Mouse (Mus musculus) neural tube, embryonic 15.5 days (tissue): ENCODE results near the gene Psd. TPM values are rescaled to one million over a fixed set of nuclear protein-coding genes. Genes with fewer than 3 reads are reported as not detected.

Experiments used
- ATAC-seq: fragments of 200-750 bp; cut with Nextera tagmentation; 2 replicates; pipeline ENCODE4 v1.8.0; 2017; ENCODE audit warnings: mild to moderate bottlenecking, moderate TSS enrichment, moderate library complexity; ENCODE audit not compliant: low FRiP score
- H3K27ac ChIP-seq: fragments of 300-500 bp; sonication (generic); replicated peaks from 2 replicates; pipeline ENCODE4 v1.5.1; 2015; ENCODE audit warnings: mild to moderate bottlenecking, inconsistent platforms
- H3K27me3 ChIP-seq: fragments of 300-500 bp; sonication (generic); replicated peaks from 2 replicates; pipeline ENCODE4 v1.6.1; 2015; ENCODE audit warnings: inconsistent platforms
- H3K36me3 ChIP-seq: fragments of 300-500 bp; sonication (generic); 2 replicates; pipeline ENCODE4 v1.6.1; 2015; ENCODE audit warnings: inconsistent platforms
- H3K4me1 ChIP-seq: fragments of 300-500 bp; sonication (generic); 2 replicates; pipeline ENCODE4 v1.6.1; 2015; ENCODE audit warnings: inconsistent platforms
- H3K4me2 ChIP-seq: fragments of 300-500 bp; sonication (generic); 2 replicates; pipeline ENCODE4 v1.6.1; 2015; ENCODE audit warnings: inconsistent platforms, mild to moderate bottlenecking, moderate library complexity
- H3K4me3 ChIP-seq: fragments of 300-500 bp; sonication (generic); replicated peaks from 2 replicates; pipeline ENCODE4 v1.5.1; 2015; ENCODE audit warnings: mild to moderate bottlenecking, inconsistent platforms
- H3K9ac ChIP-seq: fragments of 300-500 bp; sonication (generic); replicated peaks from 2 replicates; pipeline ENCODE4 v1.6.1; 2015; ENCODE audit warnings: mild to moderate bottlenecking, inconsistent platforms
- H3K9me3 ChIP-seq: fragments of 300-500 bp; sonication (generic); replicated peaks from 2 replicates; pipeline ENCODE4 v1.6.1; 2016; ENCODE audit warnings: inconsistent platforms
- WGBS: fragments of 180-500 bp; shearing (Covaris S2); methylation state at CpG from one replicate; pipeline ENCODE4 v1.1.7; 2015; ENCODE audit warnings: mixed read lengths; 5-methylcytosine and 5-hydroxymethylcytosine counted together
- polyA plus RNA-seq: library from polyadenylated mRNA; unstranded; fragments of >200 nt; fragmentation: Nextera tagmentation; extraction: Ambion mirVana; gene quantifications from 2 replicates; pipeline ENCODE4 v1.2.1, GENCODE M21; 2015

Gene Psd
- polyA plus RNA-seq, 1 experiment from 2014 or later: 118 TPM

- Histone ChIP-seq H3K4me3 (peak overlapping the region; percentile 64), H3K36me3 (peaks cover 12% of the 10 kb centered on the region), H3K4me1 (peaks cover 75% of the 10 kb centered on the region), H3K9ac (peak overlapping the region; percentile 64), H3K27ac (peak overlapping the region; percentile 98), H3K27me3 (peaks cover 11% of the 10 kb centered on the region; the same call in 1 of the 2 replicates), H3K9me3 (no peaks in the 10 kb centered on the region), H3K4me2 (peak overlapping the region; percentile 99)
- peak; percentile 11; the same call in 1 of the 2 replicates for ATAC-seq
- WGBS: 2% methylated on average over 29 of the region's 29 CpGs
Measured at GRCm38 (mm10) chr19:46326019-46326755, 769 bp downstream of the Psd start.

GRCm38 (mm10) chr19:46324918-46325317 is 2.0 kb downstream of the Psd start:
- peaks cover 20% of the 10 kb centered on the region for H3K27me3 ChIP-seq
- 79% methylated on average over 5 of the region's 5 CpGs for WGBS

GRCm38 (mm10) chr19:46324366-46324765 is 2.6 kb downstream of the Psd start:
- H3K36me3 ChIP-seq: no peaks in the 10 kb centered on the region
- peak overlapping the region; percentile 99 for H3K4me2 ChIP-seq
- no peaks in the 10 kb centered on the region for H3K9me3 ChIP-seq
- H3K9ac ChIP-seq: peak overlapping the region; percentile 4; the same call in 1 of the 2 replicates
- WGBS: 79% methylated on average over 11 of the region's 11 CpGs
- peaks cover 24% of the 10 kb centered on the region for H3K27me3 ChIP-seq
- peaks cover 78% of the 10 kb centered on the region for H3K4me1 ChIP-seq
- no peak for ATAC-seq
- H3K27ac ChIP-seq: no peak overlapping the region
- H3K4me3 ChIP-seq: no peak overlapping the region; the same call in 1 of the 2 replicates

More at GRCm38 (mm10) chr19:46324918-46325317, 2.0 kb downstream of the Psd start:
- H3K36me3 ChIP-seq: no peaks in the 10 kb centered on the region
- H3K9ac ChIP-seq: no peak overlapping the region; the same call in 1 of the 2 replicates
- no peak for ATAC-seq
- peak overlapping the region; percentile 99 for H3K4me2 ChIP-seq
- H3K9me3 ChIP-seq: no peaks in the 10 kb centered on the region
- peaks cover 78% of the 10 kb centered on the region for H3K4me1 ChIP-seq
- no peak overlapping the region for H3K27ac ChIP-seq
- H3K4me3 ChIP-seq: peak overlapping the region; percentile 64

GRCm38 (mm10) chr19:46323716-46324115 is 3.2 kb downstream of the Psd start:
- Histone ChIP-seq H3K27ac (no peak overlapping the region), H3K4me1 (peaks cover 79% of the 10 kb centered on the region), H3K9me3 (no peaks in the 10 kb centered on the region), H3K4me2 (peak overlapping the region; percentile 99; the same call in 1 of the 2 replicates), H3K36me3 (no peaks in the 10 kb centered on the region), H3K27me3 (peaks cover 24% of the 10 kb centered on the region), H3K9ac (no peak overlapping the region; the same call in 1 of the 2 replicates), H3K4me3 (no peak overlapping the region)
- ATAC-seq: no peak
- 73% methylated on average over 5 of the region's 5 CpGs for WGBS

- Histone ChIP-seq H3K9me3 (no peaks in the 10 kb centered on the region), H3K4me3 (no peak overlapping the region), H3K9ac (no peak overlapping the region), H3K27ac (no peak overlapping the region), H3K27me3 (peaks cover 27% of the 10 kb centered on the region), H3K4me1 (peaks cover 85% of the 10 kb centered on the region), H3K4me2 (peak overlapping the region; percentile 11; the same call in 1 of the 2 replicates), H3K36me3 (no peaks in the 10 kb centered on the region)
- ATAC-seq: no peak
- 83% methylated on average over 13 of the region's 13 CpGs for WGBS
Measured at GRCm38 (mm10) chr19:46322996-46323572, 3.9 kb downstream of the Psd start.

- peak overlapping the region; percentile 39 for H3K4me2 ChIP-seq
- H3K27me3 ChIP-seq: peaks cover 31% of the 10 kb centered on the region
- no peaks in the 10 kb centered on the region for H3K36me3 ChIP-seq
- peak overlapping the region; percentile 67; the same call in 1 of the 2 replicates for H3K27ac ChIP-seq
- no peak overlapping the region for H3K4me3 ChIP-seq
- no peaks in the 10 kb centered on the region for H3K9me3 ChIP-seq
- peaks cover 86% of the 10 kb centered on the region for H3K4me1 ChIP-seq
- ATAC-seq: no peak
- 60% methylated on average over 11 of the region's 11 CpGs for WGBS
- H3K9ac ChIP-seq: 0 out of 2 replicates have a peak overlapping the region, but pooled peaks have one; percentile 9
Measured at GRCm38 (mm10) chr19:46322144-46322995, 4.6 kb downstream of the Psd start.

- Histone ChIP-seq H3K9ac (0 out of 2 replicates have a peak overlapping the region, but pooled peaks have one; percentile 5), H3K9me3 (no peaks in the 10 kb centered on the region), H3K4me1 (peaks cover 93% of the 10 kb centered on the region), H3K4me3 (no peak overlapping the region), H3K4me2 (peak overlapping the region; percentile 39), H3K27ac (peak overlapping the region; percentile 67), H3K27me3 (peaks cover 42% of the 10 kb centered on the region), H3K36me3 (no peaks in the 10 kb centered on the region)
- 17% methylated on average over 6 of the region's 6 CpGs for WGBS
- peak; percentile 15; the same call in 1 of the 2 replicates for ATAC-seq
Measured at GRCm38 (mm10) chr19:46321101-46321943, 5.6 kb downstream of the Psd start.

- 88% methylated on average over 8 of the region's 8 CpGs for WGBS
- no peak for ATAC-seq
- Histone ChIP-seq H3K27ac (no peak overlapping the region), H3K4me1 (peaks cover 95% of the 10 kb centered on the region), H3K36me3 (no peaks in the 10 kb centered on the region), H3K27me3 (peaks cover 53% of the 10 kb centered on the region), H3K9me3 (no peaks in the 10 kb centered on the region), H3K4me2 (no peak overlapping the region), H3K9ac (no peak overlapping the region), H3K4me3 (no peak overlapping the region)
Measured at GRCm38 (mm10) chr19:46320076-46320785, 6.7 kb downstream of the Psd start.

- Histone ChIP-seq H3K36me3 (0 out of 2 replicates have a peak, but pooled peaks cover 5% of the 10 kb centered on the region), H3K4me1 (peaks cover 83% of the 10 kb centered on the region), H3K4me3 (peak overlapping the region; percentile 56), H3K4me2 (peak overlapping the region; percentile 75), H3K9ac (0 out of 2 replicates have a peak overlapping the region, but pooled peaks have one; percentile 62), H3K27me3 (peaks cover 57% of the 10 kb centered on the region), H3K9me3 (no peaks in the 10 kb centered on the region), H3K27ac (peak overlapping the region; percentile 72)
- 12% methylated on average over 16 of the region's 16 CpGs for WGBS
- ATAC-seq: peak; percentile 45
Measured at GRCm38 (mm10) chr19:46318586-46319378, 8.2 kb downstream of the Psd start.
